In the genomic region with DNA sequence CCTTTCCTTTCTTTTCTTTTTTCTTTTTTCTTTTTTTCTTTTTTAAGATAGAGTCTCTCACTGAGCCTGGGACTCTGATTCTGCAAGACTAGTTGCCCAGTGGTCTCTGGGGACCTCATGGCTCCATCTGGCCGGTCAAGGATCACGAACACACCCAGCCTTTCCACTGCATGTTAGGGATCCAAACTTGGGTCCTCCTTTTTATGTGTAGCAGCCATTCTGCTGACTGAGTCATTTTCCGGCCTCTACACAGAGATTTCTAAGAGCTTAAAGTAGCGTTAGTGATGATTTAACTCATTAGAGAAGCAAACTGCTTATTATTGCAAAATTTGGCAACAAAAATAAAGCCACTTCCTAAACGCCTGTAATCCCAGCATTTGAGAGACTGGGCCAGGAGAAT, we compare ENCODE assay signal across 30 mouse cellular contexts. TPM values are rescaled to one million over a fixed set of nuclear protein-coding genes. Genes with fewer than 3 reads are reported as not detected.
DNase-seq lines count a peak whose midpoint lies in the region; ATAC-seq and TF ChIP-seq lines count a peak whose summit lies in the region.
"Had no signal": no experiment of that assay in that cellular context is flagged by ENCODE, and none has a peak within 500 bp of the region (broad histone marks: within the 10 kb centered on the region; RNA-seq: fewer than 3 reads in every experiment).

No protein-coding gene starts in this region.

- no peaks in the 10 kb centered on the region for H3K9me3 ChIP-seq in lung, embryonic 15.5 days
- H3K9me3 ChIP-seq: forebrain, embryonic 13.5 days; heart, embryonic 12.5 days; hindbrain, embryonic 10.5 days; hindbrain, embryonic 15.5 days; limb, embryonic 10.5 days; limb, embryonic 15.5 days; liver, embryonic 13.5 days; midbrain, embryonic 13.5 days; neural tube, embryonic 13.5 days; stomach, embryonic 15.5 days had no signal

- 42% methylated on average over 5 of the region's 5 CpGs for WGBS in kidney, adult 2 months
- WGBS in lung, embryonic 15.5 days: 61% methylated on average over 5 of the region's 5 CpGs

- H3K4me3 ChIP-seq in kidney, adult 2 months (ENCODE audit: insufficient read depth, low read depth, low read length): no peak overlapping the region
- H3K4me3 ChIP-seq in lung, embryonic 15.5 days: no peak overlapping the region
- H3K4me3 ChIP-seq: forebrain, embryonic 13.5 days; heart, embryonic 12.5 days; hindbrain, embryonic 10.5 days; hindbrain, embryonic 15.5 days; limb, embryonic 10.5 days; limb, embryonic 15.5 days; liver, embryonic 13.5 days; midbrain, embryonic 13.5 days; neural tube, embryonic 13.5 days; stomach, embryonic 15.5 days had no signal

- TF ChIP-seq CTCF in kidney, adult 2 months (conservative IDR thresholded peaks at IDR 0.05; ENCODE audit: insufficient read depth, insufficient read length, low read depth, low read length): no peak

- no peak for TF ChIP-seq POLR2A in kidney, adult 2 months (IDR thresholded peaks at IDR 0.05; ENCODE audit: low read depth, low read length)

- H3K9ac ChIP-seq in lung, embryonic 15.5 days: no peak overlapping the region
- H3K9ac ChIP-seq: forebrain, embryonic 13.5 days; heart, embryonic 12.5 days; hindbrain, embryonic 15.5 days; limb, embryonic 15.5 days; liver, embryonic 13.5 days; midbrain, embryonic 13.5 days; neural tube, embryonic 13.5 days; stomach, embryonic 15.5 days had no signal

- DNase-seq in kidney, adult 2 months: peak; percentile 56
- no peak for DNase-seq in kidney, postnatal 36 days
- no peak for DNase-seq in lung, postnatal 36 days
- DNase-seq in 3T3-L1 (ENCODE audit: low read depth, low spot score): peak; percentile 46
- DNase-seq in NIH3T3 (ENCODE audit: low read depth): peak; percentile 44
- no peak for DNase-seq in spleen, postnatal 4 days (ENCODE audit: low spot score in 2 of 2)
- no peak for DNase-seq in layer of hippocampus, adult 8-10 months (ENCODE audit: low spot score in 2 of 2)
- DNase-seq: adrenal gland, adult 8-10 months; cerebellum, adult 9-10 months; cerebellum, postnatal 36 days; gastrocnemius, postnatal 25 days; kidney, adult 11 months; kidney, postnatal 4 days; liver, embryonic 13.5 days; lung, adult 18-20 months had no signal

- ATAC-seq in lung, embryonic 15.5 days (ENCODE audit: borderline replicate concordance, extremely low read depth, low FRiP score, low TSS enrichment): no peak
- ATAC-seq: forebrain, embryonic 13.5 days; inflammation-experienced regulatory T-cells, adult 6 months; midbrain, embryonic 13.5 days had no signal

- no peak overlapping the region for H3K4me2 ChIP-seq in lung, embryonic 15.5 days
- H3K4me2 ChIP-seq: forebrain, embryonic 13.5 days; heart, embryonic 12.5 days; hindbrain, embryonic 15.5 days; limb, embryonic 15.5 days; liver, embryonic 13.5 days; midbrain, embryonic 13.5 days; neural tube, embryonic 13.5 days; stomach, embryonic 15.5 days had no signal

- peaks cover 3% of the 10 kb centered on the region; the same call in 1 of the 2 replicates for H3K4me1 ChIP-seq in kidney, adult 2 months (ENCODE audit: control insufficient read depth, insufficient read depth, low read length)
- peaks cover 3% of the 10 kb centered on the region; the same call in 1 of the 2 replicates for H3K4me1 ChIP-seq in lung, embryonic 15.5 days
- H3K4me1 ChIP-seq: forebrain, embryonic 13.5 days; hindbrain, embryonic 15.5 days; limb, embryonic 15.5 days; liver, embryonic 13.5 days; stomach, embryonic 15.5 days had no signal

- H3K27me3 ChIP-seq in kidney, adult 2 months (replicated peaks; ENCODE audit: control insufficient read depth, insufficient read depth, low read length): no peaks in the 10 kb centered on the region
- H3K27me3 ChIP-seq in lung, embryonic 15.5 days: no peaks in the 10 kb centered on the region
- H3K27me3 ChIP-seq: heart, embryonic 12.5 days; hindbrain, embryonic 15.5 days; limb, embryonic 15.5 days; liver, embryonic 13.5 days; midbrain, embryonic 13.5 days; stomach, embryonic 15.5 days had no signal

- no peaks in the 10 kb centered on the region for H3K36me3 ChIP-seq in kidney, adult 2 months (ENCODE audit: control insufficient read depth, insufficient read depth, low read length)
- no peaks in the 10 kb centered on the region for H3K36me3 ChIP-seq in lung, embryonic 15.5 days
- H3K36me3 ChIP-seq: heart, embryonic 12.5 days; hindbrain, embryonic 10.5 days; hindbrain, embryonic 15.5 days; limb, embryonic 10.5 days; limb, embryonic 15.5 days; liver, embryonic 13.5 days; midbrain, embryonic 13.5 days; neural tube, embryonic 13.5 days; stomach, embryonic 15.5 days had no signal

- no peak overlapping the region for H3K27ac ChIP-seq in kidney, adult 2 months (ENCODE audit: insufficient read depth, low read depth, low read length)
- peak overlapping the region; percentile 52 for H3K27ac ChIP-seq in lung, embryonic 15.5 days
- H3K27ac ChIP-seq: forebrain, embryonic 13.5 days; hindbrain, embryonic 10.5 days; hindbrain, embryonic 15.5 days; limb, embryonic 10.5 days; limb, embryonic 15.5 days; liver, embryonic 13.5 days; midbrain, embryonic 13.5 days; neural tube, embryonic 13.5 days; stomach, embryonic 15.5 days had no signal

RNA-seq across cellular contexts. Expression of a gene that starts 11.4 kb away (rescaled TPM):
- 5.6 and 6.1 TPM in 2 replicates for polyA plus RNA-seq in kidney, adult 2 months (2012; rRNA removed)
- 10.2 and 10.8 TPM in 2 replicates for polyA plus RNA-seq in lung, embryonic 15.5 days (2015; fragmentation: Nextera tagmentation; extraction: Ambion mirVana)
- 10 to 100 TPM; 28.9 to 33.5 (median 30.9) TPM for total RNA-seq in layer of hippocampus, adult 8-10 months (2022)

RNA-seq across cellular contexts. Expression of a gene that starts 54.8 kb away (rescaled TPM):
- 0.13 TPM in 1 of 2 replicates, not detected in the other for polyA plus RNA-seq in kidney, adult 2 months (2012; rRNA removed)
- polyA plus RNA-seq in lung, embryonic 15.5 days (2015; fragmentation: Nextera tagmentation; extraction: Ambion mirVana): 0.22 and 0.38 TPM in 2 replicates
- not detected for total RNA-seq in layer of hippocampus, adult 8-10 months (2022)
- total RNA-seq: adrenal gland, adult 8-10 months; gastrocnemius, postnatal 25 days; heart, adult 18-20 months; MEL had no signal
- polyA plus RNA-seq: C2C12; embryonic facial prominence, embryonic 11.5 days; forebrain, embryonic 13.5 days; heart, embryonic 12.5 days; hindbrain, embryonic 10.5 days; hindbrain, embryonic 15.5 days; inflammation-experienced regulatory T-cells, adult 6 months; limb, embryonic 10.5 days; midbrain, embryonic 13.5 days; neural tube, embryonic 13.5 days had no signal

Comparison
In these comparisons a context has a peak if more than half of its experiments do, and no peak if none do; other contexts are left out.
1. DNase-seq: peak in kidney, adult 2 months (single experiment), 3T3-L1 (single experiment) and NIH3T3 (single experiment); none in kidney, postnatal 36 days (0 of 2), lung, postnatal 36 days (single experiment), spleen, postnatal 4 days (0 of 2) and layer of hippocampus, adult 8-10 months (0 of 2).